Mouse (Mus musculus) neural tube, embryonic 10.5 days (tissue): ENCODE data around the gene Ndufa6.
"Not testable (repeated sequence)": the region's sequence is repeated elsewhere in the genome, so short reads cannot be mapped to it uniquely, and the experiment has no call there.

Experiments used
- DNase-seq: peaks from one replicate; pipeline ENCODE4 v3.0.0-alpha.2; 2017; ENCODE audit warnings: low spot score; ENCODE audit errors: extremely low spot score

Gene Ndufa6

GRCm38 (mm10) chr15:82354126-82354945 is at the start of gene Ndufa6:
TSS of gene Ndufa6 (minus strand) at chr15:82354322.
- peak; percentile 96 for DNase-seq

GRCm38 (mm10) chr15:82403606-82404005 is 49.5 kb upstream of the Ndufa6 start:
- no peak for DNase-seq

GRCm38 (mm10) chr15:82402741-82403140 is 48.6 kb upstream of the Ndufa6 start:
- no peak for DNase-seq

GRCm38 (mm10) chr15:82402106-82402505 is 48.0 kb upstream of the Ndufa6 start:
- no peak for DNase-seq

GRCm38 (mm10) chr15:82401516-82401915 is 47.4 kb upstream of the Ndufa6 start:
- no peak for DNase-seq

GRCm38 (mm10) chr15:82395955-82396354 is 41.8 kb upstream of the Ndufa6 start:
- not testable (repeated sequence) for DNase-seq

GRCm38 (mm10) chr15:82393922-82394321 is 39.8 kb upstream of the Ndufa6 start, which contains the start of gene Cyp2d11:
TSS of gene Cyp2d11 (minus strand) at chr15:82394022.
- DNase-seq = not testable (repeated sequence)

- DNase-seq = not testable (repeated sequence)
Measured at GRCm38 (mm10) chr15:82389916-82390315, 35.8 kb upstream of the Ndufa6 start.

- DNase-seq = no peak
Measured at GRCm38 (mm10) chr15:82385729-82386128, 31.6 kb upstream of the Ndufa6 start.

GRCm38 (mm10) chr15:82382441-82382840 is 28.3 kb upstream of the Ndufa6 start:
- DNase-seq = no peak

- no peak for DNase-seq
Measured at GRCm38 (mm10) chr15:82380714-82381062, 26.6 kb upstream of the Ndufa6 start.

- DNase-seq = peak; percentile 69
Measured at GRCm38 (mm10) chr15:82379871-82380713, 26.0 kb upstream of the Ndufa6 start, which contains the start of gene Cyp2d22. TSS of gene Cyp2d22 (minus strand) at chr15:82380260.

GRCm38 (mm10) chr15:82379511-82379870 is 25.4 kb upstream of the Ndufa6 start:
- DNase-seq = no peak

- DNase-seq = no peak
Measured at GRCm38 (mm10) chr15:82378261-82379180, 24.4 kb upstream of the Ndufa6 start.

- no peak for DNase-seq
Measured at GRCm38 (mm10) chr15:82377701-82378100, 23.6 kb upstream of the Ndufa6 start.

GRCm38 (mm10) chr15:82376393-82377138 is 22.4 kb upstream of the Ndufa6 start:
- DNase-seq = no peak

- DNase-seq = no peak
Measured at GRCm38 (mm10) chr15:82375855-82376254, 21.7 kb upstream of the Ndufa6 start.

GRCm38 (mm10) chr15:82374437-82374836 is 20.3 kb upstream of the Ndufa6 start:
- DNase-seq = no peak

GRCm38 (mm10) chr15:82372991-82373390 is 18.9 kb upstream of the Ndufa6 start:
- DNase-seq = no peak

GRCm38 (mm10) chr15:82372446-82372845 is 18.3 kb upstream of the Ndufa6 start:
- DNase-seq = no peak
